Mouse (Mus musculus) regulatory T cell (primary cell): ENCODE data around the gene Cldn6.

Source experiments
- in situ Hi-C: fragments of 300-600 bp; cut with MboI, MseI; formaldehyde crosslinking; loops from one replicate; pipeline ENCODE4 v1.15.1; 2025; ENCODE audit warnings: high pct_unique_total_duplicates

The Cldn6 gene

DNA sequence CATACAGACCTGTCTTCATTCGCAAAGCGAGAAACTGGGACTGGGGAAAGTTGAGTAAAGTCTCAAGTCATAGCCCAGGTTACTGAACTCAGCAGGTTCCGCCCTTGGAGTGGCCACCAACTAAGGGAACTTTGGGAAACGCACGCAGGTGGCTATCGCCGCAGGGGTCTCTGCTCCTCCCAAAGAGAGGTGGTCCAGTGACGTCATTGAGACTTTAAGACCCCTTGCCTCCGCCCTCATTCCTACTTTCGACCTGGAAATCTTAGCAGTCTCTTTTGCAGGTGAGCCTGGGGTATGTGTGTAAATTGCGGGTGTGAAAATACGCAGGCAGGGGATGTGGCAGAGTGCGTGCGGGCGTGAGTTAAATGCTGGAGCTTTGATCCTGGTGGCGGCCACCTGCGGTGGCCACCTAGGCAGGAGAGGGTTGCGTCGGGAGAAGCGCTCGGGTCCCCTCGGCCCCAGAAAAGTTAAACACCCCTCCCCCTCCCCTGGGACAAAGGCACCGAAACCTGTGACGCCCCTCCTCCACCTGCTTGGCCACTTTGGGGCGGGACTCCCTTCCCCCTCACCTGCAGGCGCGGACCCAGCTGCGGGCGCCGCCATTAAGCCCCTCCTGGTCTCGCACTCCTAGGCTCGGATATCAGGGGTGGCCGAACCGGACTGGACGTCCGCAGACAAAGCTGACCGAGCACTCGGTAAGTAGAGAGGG is at the start of gene Cldn6:
Gene Cldn6 (plus strand): TSS at position 123 of the 709 bp plus-strand sequence.
- in situ Hi-C loops = no loop called here

- in situ Hi-C loops = no loop called here
Observed at GRCm38 (mm10) chr17:23630195-23631020, 48.6 kb upstream of the Cldn6 start.

- in situ Hi-C loops = no loop called here
Observed at GRCm38 (mm10) chr17:23631241-23631640, 47.8 kb upstream of the Cldn6 start.

DNA sequence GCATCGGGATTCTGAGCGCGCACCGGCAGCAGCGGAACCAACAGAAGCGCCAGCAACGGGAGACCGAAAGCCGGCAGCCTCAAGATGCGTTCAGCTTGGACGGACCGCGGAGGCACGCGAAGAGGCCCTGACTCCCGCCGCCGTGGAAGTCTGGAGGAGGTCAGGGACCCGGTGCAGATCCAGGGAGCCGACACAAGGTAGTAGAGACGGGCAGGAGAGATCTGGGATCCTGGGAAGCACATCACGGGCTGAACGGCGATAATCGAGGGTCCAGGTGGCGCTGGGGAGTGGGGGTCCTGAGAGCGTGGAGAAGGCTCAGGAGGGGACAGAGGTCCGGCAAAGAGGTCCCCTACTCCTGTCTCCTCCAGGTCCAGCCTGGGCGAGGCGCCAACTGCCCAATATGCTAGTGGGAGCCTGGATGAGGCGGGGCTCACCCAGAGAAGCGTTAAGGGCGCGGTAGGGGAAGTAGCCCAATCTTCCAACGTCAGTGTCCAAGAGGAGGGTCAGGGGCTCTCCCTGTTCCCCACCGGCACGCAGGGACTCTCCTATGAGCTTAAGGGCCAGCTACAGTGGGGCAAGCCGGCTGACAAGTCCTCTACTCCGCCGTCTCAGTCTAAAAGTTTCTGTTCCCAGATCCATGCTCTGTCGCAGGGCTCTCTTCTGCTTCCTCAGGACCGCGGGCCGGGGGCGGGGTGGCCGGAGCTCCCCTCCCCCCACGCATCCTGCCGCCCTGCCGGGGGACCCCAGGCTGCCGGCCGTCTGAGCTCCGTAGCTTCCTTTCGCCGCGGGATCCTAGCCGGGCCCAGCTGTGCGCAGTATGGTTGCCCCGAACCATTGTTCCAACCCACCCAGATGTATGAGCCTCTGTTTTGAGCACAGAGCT is 34.2 kb upstream of the Cldn6 start, which contains the start of gene Mmp25:
Gene Mmp25 (minus strand): TSS at position 665 of the 883 bp plus-strand sequence.
- in situ Hi-C loops = no loop called here

- in situ Hi-C loops = no loop called here
Observed at GRCm38 (mm10) chr17:23645894-23646293, 33.2 kb upstream of the Cldn6 start.

GRCm38 (mm10) chr17:23651363-23651762 is 27.7 kb upstream of the Cldn6 start:
- in situ Hi-C loops = no loop called here

DNA sequence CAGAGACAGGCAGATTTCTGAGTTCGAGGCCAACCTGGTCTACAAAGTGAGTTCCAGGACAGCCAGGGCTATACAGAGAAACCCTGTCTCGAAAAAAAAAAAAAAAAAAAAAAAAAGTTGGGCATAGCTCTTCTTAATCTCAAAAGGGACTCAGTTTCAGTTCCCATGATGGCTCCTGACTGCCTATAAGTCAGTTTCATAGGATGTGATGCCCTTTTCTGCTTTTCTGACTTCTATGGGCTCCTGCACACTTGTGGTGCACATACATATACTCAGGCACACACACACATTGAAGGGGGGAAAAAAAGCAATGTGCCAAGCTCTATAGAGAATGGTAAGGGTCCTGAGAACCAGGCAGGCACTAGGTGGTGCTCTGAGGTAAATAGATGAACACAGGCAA is 25.7 kb upstream of the Cldn6 start:
- in situ Hi-C loops = no loop called here

DNA sequence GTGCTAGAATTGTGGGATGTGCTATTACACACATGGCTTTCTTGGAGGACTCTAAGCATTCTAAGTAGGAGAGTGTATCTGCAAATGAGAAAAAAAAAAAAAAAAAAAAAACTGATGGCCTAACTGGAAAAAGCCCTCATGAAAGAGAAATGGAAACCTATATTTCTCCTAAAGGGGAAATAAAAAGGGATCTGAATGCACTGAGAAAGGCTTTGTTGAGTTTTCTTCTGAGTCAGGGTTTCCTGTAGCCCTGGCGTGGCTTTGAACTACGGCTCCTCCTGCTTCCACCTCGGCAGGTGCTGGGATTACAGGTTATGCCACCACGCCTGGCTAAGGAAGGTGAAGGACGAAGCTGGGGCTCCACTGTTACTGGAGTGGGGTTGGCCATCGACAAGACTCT is 25.0 kb upstream of the Cldn6 start:
- in situ Hi-C loops = no loop called here

DNA sequence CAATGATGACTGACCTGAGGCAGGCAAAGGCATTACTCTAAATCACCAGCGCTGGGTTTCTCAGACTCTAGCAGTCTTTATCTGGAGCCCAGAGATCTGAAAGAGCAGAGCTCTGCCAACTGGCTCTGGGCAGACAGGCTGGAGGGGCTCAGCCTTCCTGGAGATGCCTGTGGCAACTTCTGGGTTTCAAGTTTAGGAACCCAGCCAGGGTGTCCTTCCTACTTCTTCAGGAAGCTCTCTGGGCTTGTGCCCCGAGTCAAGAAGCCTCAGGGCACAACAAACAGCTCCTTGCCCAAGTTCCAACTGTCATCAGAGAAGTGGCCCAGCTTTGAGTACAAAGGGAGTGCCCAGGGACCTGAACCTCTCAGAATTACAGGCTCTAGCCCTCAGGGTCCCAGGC is 24.6 kb upstream of the Cldn6 start:
- in situ Hi-C loops = no loop called here

DNA sequence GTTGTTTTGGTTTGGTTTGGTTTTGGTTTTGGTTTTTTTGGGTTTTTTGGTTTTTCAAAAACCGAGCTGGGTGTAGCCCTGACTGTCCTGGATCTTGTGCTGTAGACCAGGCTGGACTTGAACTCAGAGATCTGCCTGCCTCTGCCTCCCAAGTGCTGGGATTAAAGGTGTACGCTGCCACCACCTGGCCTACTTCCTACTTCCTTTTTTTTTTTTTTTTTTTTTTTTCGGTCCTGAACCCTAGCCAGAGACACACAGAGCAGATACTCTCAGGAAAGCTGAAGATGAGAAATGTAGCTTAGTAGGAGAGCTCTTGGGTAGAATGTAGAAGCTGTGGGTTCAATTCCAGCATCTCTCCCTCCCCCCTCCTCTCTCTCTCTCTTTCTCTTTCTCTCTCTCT is 20.6 kb upstream of the Cldn6 start:
- in situ Hi-C loops = no loop called here

DNA sequence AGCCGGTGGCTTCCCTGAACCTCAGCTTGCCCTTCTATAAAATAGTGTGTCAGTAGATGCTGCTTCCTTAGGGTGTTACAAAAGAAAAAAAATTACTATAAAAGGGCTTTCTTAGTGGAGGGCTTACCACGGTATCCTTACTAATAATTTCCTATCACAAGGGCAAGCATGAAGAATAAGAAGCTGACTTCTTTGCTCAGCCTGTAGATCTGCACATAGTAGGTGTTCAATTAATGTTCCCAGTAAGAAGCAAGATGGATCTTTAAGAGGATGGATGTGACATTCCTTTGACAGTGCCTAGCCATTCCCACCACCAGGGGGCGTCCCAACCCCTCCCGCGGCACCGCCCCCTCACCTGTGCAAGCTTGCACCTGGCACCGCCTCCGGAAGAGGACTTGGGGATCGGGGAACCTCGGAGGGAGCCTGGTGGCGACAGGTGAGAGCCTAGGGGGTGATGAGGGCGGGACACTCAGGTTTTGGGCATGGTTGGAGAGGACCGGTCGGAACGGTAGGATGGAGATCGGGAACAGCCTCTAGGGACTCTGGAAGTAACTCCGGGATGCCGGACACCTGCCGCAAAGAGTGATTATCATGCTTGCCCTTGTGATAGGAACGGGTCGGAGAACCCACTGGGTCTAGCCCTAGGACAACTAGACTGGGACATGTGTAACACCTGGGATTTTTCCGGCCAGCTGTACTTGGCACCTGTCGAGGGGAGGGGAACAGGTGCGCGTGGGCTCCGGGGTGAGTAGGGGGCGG is 18.8 kb upstream of the Cldn6 start, which contains the start of gene Bicdl2:
Gene Bicdl2 (plus strand): TSS at position 390 of the 759 bp plus-strand sequence.
- in situ Hi-C loops = no loop called here

- in situ Hi-C loops = no loop called here
Observed at GRCm38 (mm10) chr17:23660876-23661200, 18.2 kb upstream of the Cldn6 start.

- in situ Hi-C loops = no loop called here
Observed at GRCm38 (mm10) chr17:23661526-23661925, 17.5 kb upstream of the Cldn6 start.

DNA sequence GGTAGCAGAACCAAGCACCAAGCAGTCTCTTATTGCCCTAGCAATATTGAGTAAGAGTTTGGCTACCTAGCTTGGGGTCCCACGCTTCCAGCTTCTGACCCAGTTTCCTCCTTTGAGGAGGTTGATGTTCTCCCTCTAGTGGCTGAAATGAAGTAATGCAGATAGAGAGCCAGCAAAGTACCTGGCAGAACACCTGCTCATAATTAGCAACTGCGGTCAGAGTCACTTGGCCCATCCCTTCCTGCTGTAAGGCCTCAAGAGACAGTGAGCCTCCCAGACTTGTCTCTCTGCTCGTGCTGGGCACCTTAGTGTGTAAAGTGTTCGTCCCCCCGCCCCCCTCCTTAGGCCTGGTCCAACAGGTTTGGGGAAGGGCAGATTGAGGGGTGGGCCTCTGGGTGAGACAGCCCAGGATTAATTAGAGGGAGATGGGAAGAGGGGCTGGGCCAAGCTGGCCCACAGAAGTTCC is 14.5 kb upstream of the Cldn6 start:
- in situ Hi-C loops = loop anchor here (5.0 kb wide), 1 partner anchor 43 kb away; no protein-coding TSS in a partner anchor

DNA sequence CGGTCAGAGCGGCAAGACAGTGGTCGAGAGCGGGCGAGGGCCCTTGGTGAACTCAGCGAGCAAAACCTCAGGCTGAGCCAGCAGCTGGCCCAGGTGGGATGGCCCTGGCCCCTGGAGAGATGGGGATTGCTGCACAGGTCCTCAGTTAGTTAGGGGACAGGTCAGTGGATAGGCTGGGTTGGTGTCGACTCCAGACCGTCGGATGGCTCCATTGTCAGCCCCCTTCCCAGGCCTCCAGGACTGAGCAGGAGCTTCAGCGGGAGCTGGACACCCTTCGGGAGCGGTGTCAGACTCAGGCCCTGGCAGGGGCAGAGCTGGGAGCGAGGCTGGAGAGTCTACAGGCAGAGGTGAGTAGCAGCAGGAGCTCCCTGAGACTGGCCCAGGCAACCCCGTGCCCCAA is 13.5 kb upstream of the Cldn6 start:
- in situ Hi-C loops = loop anchor here (5.0 kb wide), 1 partner anchor 42 kb away; no protein-coding TSS in a partner anchor

DNA sequence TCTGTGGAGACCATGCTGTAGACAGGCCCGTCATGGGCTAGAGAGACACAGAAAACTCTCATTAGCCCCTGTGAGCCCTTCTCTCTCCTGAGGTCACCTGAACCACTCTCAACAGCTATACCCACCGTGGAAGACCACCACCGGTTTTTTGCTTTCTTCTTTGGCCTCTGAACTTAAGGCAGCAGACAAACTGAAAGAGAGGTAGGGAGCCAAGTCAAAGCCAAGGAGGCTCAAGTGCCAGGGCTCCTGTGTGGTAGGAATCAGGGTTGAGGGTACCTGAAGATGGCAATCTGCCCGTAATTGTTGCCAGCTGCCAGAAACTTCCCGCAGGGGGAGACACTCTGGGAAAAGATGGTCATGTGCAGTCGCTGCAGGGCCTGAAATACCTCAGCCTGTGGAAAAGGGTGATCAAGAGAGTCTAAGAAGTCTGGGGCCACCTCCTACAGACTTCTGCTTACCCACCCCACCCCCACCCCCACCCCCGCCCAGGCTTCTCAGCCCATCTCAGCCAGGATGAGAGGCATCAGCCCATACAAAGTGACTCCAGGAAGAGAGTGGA is 8.5 kb upstream of the Cldn6 start:
- in situ Hi-C loops = no loop called here

DNA sequence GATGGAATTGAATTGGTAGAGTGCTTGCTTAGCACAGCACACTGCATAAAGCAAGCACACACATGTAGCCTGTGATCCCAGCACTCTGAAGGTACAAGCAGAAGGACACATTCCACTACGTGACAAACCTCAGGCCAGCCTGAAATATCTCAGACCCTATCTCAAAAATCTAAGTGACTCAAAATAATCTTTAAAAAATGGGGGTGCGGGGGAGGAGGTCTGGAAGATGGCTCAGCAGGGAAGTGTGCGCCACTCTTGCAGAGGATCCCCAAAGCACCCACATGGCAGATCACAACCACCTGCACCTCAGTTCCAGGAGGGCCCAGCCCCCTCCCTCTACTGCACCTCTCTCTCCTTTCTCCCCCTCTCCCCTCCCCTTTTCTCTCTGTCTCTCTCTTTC is 7.5 kb upstream of the Cldn6 start:
- in situ Hi-C loops = no loop called here

- in situ Hi-C loops = no loop called here
Observed at GRCm38 (mm10) chr17:23672761-23673160, 6.3 kb upstream of the Cldn6 start.

GRCm38 (mm10) chr17:23673424-23674073 is 5.5 kb upstream of the Cldn6 start, which contains the start of the genes Hcfc1r1 and Thoc6:
Gene Hcfc1r1 (plus strand): TSS chr17:23673596.
Gene Thoc6 (minus strand): TSS chr17:23673882.
- in situ Hi-C loops = no loop called here
